Mouse (Mus musculus): ENCODE results near the gene Trp53bp2. TPM values are rescaled to one million over a fixed set of nuclear protein-coding genes. Genes with fewer than 3 reads are reported as not detected.

Gene Trp53bp2
- 7.0 and 8.0 TPM in 2 replicates for polyA plus RNA-seq (2012; rRNA removed)

GRCm38 (mm10) chr1:182408684-182409327 is at the start of gene Trp53bp2:
TSS of gene Trp53bp2 (plus strand) at chr1:182409172.

Other genes with a start within 250 kb of the Trp53bp2 start
- not detected in 2 replicates for gene Vmn1r1, start 244.7 kb upstream of the Trp53bp2 start, polyA plus RNA-seq (2012; rRNA removed)
- 35.6 and 38.2 TPM in 2 replicates for gene Degs1, start 126.4 kb upstream of the Trp53bp2 start, polyA plus RNA-seq (2012; rRNA removed)
- gene Fbxo28, start 67.5 kb upstream of the Trp53bp2 start, polyA plus RNA-seq (2012; rRNA removed), result 2.9 and 3.4 TPM in 2 replicates
- 11.0 and 12.8 TPM in 2 replicates for gene Capn2, start 108.4 kb downstream of the Trp53bp2 start, polyA plus RNA-seq (2012; rRNA removed)
- gene Capn8, start 155.8 kb downstream of the Trp53bp2 start, polyA plus RNA-seq (2012; rRNA removed), result 11.6 and 16.1 TPM in 2 replicates

Measured in stomach, adult 2 months (tissue).